Mouse (Mus musculus) ES-Bruce4 (cell line): Measurements from ENCODE around the gene 1700123O20Rik. TPM values are rescaled to one million over a fixed set of nuclear protein-coding genes. Genes with fewer than 3 reads are reported as not detected.

Experiments used
- H3K27ac ChIP-seq: 2 replicates; pipeline ENCODE4 v1.5.1; 2012; ENCODE audit warnings: low read length, inconsistent platforms; ENCODE audit not compliant: insufficient read depth
- H3K27me3 ChIP-seq: 2 replicates; pipeline ENCODE4 v1.6.1; 2012; ENCODE audit warnings: mild to moderate bottlenecking, low read length, inconsistent platforms; ENCODE audit not compliant: control insufficient read depth, poor library complexity, insufficient read depth, severe bottlenecking
- H3K36me3 ChIP-seq: 2 replicates; pipeline ENCODE4 v1.6.1; 2012; ENCODE audit warnings: inconsistent platforms, mild to moderate bottlenecking, low read length, moderate library complexity; ENCODE audit not compliant: control insufficient read depth, poor library complexity, insufficient read depth, severe bottlenecking
- H3K4me1 ChIP-seq: one replicate; pipeline ENCODE4 v1.8.1; 2011; ENCODE audit warnings: low read length; ENCODE audit not compliant: control insufficient read depth, insufficient read depth
- H3K4me3 ChIP-seq: 2 replicates; pipeline ENCODE4 v1.5.1; 2011; ENCODE audit warnings: low read depth, mild to moderate bottlenecking, low read length
- H3K9ac ChIP-seq: 2 replicates; pipeline ENCODE4 v1.6.1; 2012; ENCODE audit warnings: low read depth, mild to moderate bottlenecking, inconsistent platforms; ENCODE audit not compliant: poor library complexity, severe bottlenecking
- H3K9me3 ChIP-seq: replicated peaks from 2 replicates; pipeline ENCODE4 v1.6.1; 2012; ENCODE audit warnings: mild to moderate bottlenecking, low read length, inconsistent platforms; ENCODE audit not compliant: control insufficient read depth, poor library complexity, insufficient read depth, severe bottlenecking
- CTCF ChIP-seq: IDR thresholded peaks from one replicate; pipeline ENCODE4 v1.8.1; 2011; ENCODE audit warnings: low read depth, low read length
- EP300 ChIP-seq: IDR thresholded peaks from 2 replicates; pipeline ENCODE4 v1.6.1; 2011; ENCODE audit warnings: low read depth, low read length; ENCODE audit not compliant: insufficient read depth
- POLR2A ChIP-seq: IDR thresholded peaks from one replicate; pipeline ENCODE4 v1.8.1; 2011; ENCODE audit warnings: low read length; ENCODE audit not compliant: insufficient read depth
- polyA plus RNA-seq: library from polyadenylated mRNA; stranded (reverse); fragments of >200 nt; gene quantifications from 2 replicates; pipeline ENCODE4 v1.2.4, GENCODE M21; 2011; ENCODE audit warnings: low read depth; ENCODE audit not compliant: missing spikeins, insufficient read depth, insufficient read length

1700123O20Rik gene
- polyA plus RNA-seq, 1 experiment: 25.9 TPM

DNA sequence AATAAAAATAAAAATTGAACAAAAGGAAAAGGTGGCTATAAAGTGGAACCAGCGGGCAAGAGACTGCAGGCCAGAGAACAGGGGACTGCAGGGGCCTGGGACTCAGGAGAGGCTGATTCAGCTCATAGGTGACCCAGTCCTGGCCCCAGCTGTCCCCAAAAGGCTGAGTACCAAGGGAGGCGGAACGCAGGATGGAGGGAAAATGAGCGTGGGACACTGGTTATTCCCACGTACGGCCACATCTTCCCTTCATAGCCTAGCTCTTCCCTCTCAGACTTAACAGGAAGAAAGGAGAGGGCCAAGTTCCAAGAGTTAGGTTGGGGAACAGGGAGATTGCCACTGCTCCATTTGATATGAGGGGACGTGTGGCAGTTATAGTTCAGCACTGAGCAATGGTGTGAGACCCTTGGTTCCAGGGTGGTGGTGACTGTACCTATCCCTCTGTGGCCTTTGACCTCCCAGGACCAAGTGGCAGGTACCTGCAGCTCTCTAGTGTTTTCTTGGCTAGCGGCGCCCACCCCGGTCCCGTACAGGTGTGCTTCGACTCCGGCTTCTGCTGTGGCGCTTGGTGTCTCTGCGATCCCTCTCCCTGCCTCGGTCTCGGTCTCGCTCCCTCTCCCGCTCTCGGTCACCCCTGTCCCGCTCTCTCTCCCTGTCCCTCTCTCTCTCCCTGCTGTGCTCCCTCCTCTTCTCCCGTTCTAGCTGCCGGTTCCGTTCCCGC, 43.6 kb upstream of the 1700123O20Rik start:
- TF ChIP-seq POLR2A (no peak), CTCF (no peak), EP300 (no peak)
- Histone ChIP-seq H3K36me3 (peaks cover 40% of the 10 kb centered on the region), H3K9me3 (no peaks in the 10 kb centered on the region), H3K27ac (no peak overlapping the region), H3K9ac (no peak overlapping the region), H3K27me3 (no peaks in the 10 kb centered on the region), H3K4me1 (no peaks in the 10 kb centered on the region), H3K4me3 (no peak overlapping the region)

DNA sequence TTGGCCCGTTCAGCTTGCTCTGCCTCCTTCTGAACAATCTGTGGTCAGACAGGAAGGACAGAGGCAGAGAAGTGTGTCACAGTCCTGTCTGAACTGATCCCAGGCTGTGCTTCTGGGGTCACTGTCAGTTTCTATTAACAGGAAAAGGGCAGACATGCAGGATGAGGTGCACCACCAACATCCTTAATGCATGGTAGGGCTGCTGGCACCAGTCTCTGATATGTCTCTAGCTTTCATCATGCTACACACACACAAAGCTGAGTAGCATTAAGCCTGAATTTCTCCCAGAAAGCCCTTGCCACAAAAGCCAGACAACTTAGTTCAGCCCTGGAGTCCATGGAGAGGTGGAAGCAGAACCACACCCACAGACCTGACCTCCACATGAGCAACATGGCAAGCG, 43.0 kb upstream of the 1700123O20Rik start:
- Histone ChIP-seq H3K9me3 (no peaks in the 10 kb centered on the region), H3K4me1 (no peaks in the 10 kb centered on the region), H3K36me3 (peaks cover 46% of the 10 kb centered on the region), H3K4me3 (no peak overlapping the region), H3K27ac (no peak overlapping the region), H3K9ac (no peak overlapping the region), H3K27me3 (no peaks in the 10 kb centered on the region)
- TF ChIP-seq POLR2A (no peak), CTCF (no peak), EP300 (no peak)

DNA sequence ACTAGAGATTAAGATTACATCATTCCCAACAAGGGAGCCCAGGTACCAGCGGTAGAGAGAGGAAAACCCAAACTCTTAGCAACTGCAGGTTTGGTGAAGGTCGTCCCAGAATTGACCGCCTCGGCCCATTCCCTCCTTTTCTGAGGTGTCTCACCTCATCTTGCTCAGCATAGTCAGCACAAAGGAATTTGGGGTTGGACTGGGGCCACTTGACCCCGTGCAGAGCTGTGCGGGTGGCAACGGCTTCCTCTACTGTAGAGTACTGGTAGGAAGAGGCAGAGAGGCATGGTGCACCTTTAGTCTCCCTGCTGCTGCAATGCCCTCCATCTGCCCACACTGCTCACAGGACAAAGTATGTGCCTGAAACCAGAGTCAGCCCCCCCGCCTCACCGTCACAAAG, 41.7 kb upstream of the 1700123O20Rik start:
- Histone ChIP-seq H3K27me3 (no peaks in the 10 kb centered on the region), H3K9me3 (no peaks in the 10 kb centered on the region), H3K4me3 (no peak overlapping the region), H3K4me1 (no peaks in the 10 kb centered on the region), H3K9ac (no peak overlapping the region), H3K36me3 (peaks cover 56% of the 10 kb centered on the region), H3K27ac (no peak overlapping the region; the same call in 1 of the 2 replicates)
- TF ChIP-seq POLR2A (no peak), CTCF (no peak), EP300 (no peak)

DNA sequence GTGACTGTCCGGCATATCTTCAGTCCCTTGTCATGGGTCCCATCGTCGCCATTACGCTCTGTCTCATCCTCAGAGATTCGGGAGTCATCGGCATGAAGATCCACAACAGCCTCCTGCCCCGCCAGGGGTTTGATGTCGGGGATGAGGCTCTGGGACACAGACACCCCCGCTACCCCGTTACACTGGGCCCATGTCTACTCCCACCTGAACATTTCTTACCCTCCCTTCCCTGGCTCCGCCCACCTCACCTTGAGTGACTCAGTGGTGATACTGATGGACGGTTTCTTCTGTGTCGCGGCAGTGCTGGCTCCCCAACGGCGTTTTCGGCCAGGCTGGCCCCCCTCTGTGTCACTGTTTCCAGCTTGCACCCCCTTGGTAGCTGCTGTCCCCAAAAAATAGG, 39.6 kb upstream of the 1700123O20Rik start:
- Histone ChIP-seq H3K36me3 (peaks cover 73% of the 10 kb centered on the region), H3K4me3 (no peak overlapping the region), H3K9me3 (no peaks in the 10 kb centered on the region), H3K27ac (no peak overlapping the region), H3K9ac (no peak overlapping the region), H3K27me3 (no peaks in the 10 kb centered on the region), H3K4me1 (no peaks in the 10 kb centered on the region)
- no peak for TF ChIP-seq POLR2A
- no peak for TF ChIP-seq CTCF
- TF ChIP-seq EP300: no peak

DNA sequence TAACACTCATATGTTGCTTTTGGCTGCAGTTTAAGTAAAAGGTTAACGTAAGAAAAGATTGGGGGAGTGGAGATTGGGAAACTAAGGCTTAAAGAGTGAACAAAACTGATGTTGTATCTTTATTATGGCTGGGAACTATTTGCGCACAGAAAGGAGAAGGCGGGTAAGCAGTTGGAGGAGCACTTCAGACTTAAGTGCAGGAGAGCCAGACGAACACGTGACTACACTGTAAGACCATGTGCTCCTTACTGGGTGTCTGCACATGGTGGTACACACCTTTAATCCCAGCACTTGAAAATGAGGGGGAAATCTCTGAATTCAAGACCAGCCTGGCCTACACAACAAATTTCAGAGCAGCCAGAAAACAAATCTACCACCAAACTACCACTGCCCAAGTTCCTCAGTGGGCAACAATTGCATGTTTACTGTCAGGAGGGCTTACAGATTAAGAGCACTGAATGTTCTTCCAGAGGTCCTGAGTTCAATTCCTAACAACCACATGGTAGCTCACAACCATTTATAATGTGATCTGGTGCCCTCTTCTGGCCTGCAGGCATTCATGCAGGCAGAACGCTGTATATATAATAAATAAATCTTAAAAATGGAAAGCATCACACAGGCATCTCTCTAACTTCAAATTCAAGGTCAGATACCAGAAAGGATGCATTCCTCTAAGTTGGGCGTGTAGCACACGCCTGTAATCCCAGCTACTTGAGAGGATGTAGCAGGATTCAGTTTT, 38.9 kb upstream of the 1700123O20Rik start:
- no peak overlapping the region for H3K9ac ChIP-seq
- H3K27me3 ChIP-seq: no peaks in the 10 kb centered on the region
- TF ChIP-seq CTCF (no peak), POLR2A (no peak), EP300 (no peak)
- H3K36me3 ChIP-seq: peaks cover 74% of the 10 kb centered on the region
- H3K27ac ChIP-seq: no peak overlapping the region
- H3K4me1 ChIP-seq: no peaks in the 10 kb centered on the region
- no peaks in the 10 kb centered on the region for H3K9me3 ChIP-seq
- no peak overlapping the region for H3K4me3 ChIP-seq

DNA sequence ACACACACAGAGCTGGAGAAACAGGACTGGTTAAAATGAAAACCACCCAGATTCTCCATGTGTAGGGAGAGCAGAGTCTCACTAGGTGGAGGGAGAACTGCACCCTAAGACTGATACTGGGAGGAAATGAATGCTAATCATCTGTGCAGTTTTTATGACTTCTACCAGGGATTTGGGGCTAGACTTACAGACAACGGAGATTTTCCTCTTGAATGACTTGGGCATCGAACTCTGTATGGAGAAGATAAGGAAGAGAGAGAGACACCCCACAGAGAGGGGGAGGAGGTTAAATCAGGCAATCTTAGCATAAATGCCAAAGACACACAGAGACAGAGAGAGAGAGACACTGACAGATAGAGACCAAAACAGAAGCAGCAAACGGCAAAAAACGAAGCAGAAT, 38.1 kb upstream of the 1700123O20Rik start:
- Histone ChIP-seq H3K9me3 (no peaks in the 10 kb centered on the region), H3K27ac (no peak overlapping the region), H3K4me3 (no peak overlapping the region), H3K27me3 (no peaks in the 10 kb centered on the region), H3K36me3 (peaks cover 74% of the 10 kb centered on the region), H3K9ac (no peak overlapping the region), H3K4me1 (no peaks in the 10 kb centered on the region)
- no peak for TF ChIP-seq POLR2A
- no peak for TF ChIP-seq EP300
- no peak for TF ChIP-seq CTCF
